Mouse (Mus musculus) heart, adult 2 months (tissue): ENCODE measurements around the gene Dyrk1b. TPM values are rescaled to one million over a fixed set of nuclear protein-coding genes. Genes with fewer than 3 reads are reported as not detected.

Source experiments
- DNase-seq, 2 experiments: peaks; one replicate each; pipeline ENCODE4 v3.0.0; 2021
- H3K27ac ChIP-seq: fragments of 200-600 bp; 2 replicates; pipeline ENCODE4 v1.8.1; 2022
- H3K27me3 ChIP-seq: fragments of 200-500 bp; 2 replicates; pipeline ENCODE4 v1.6.1; 2012; ENCODE audit warnings: mild to moderate bottlenecking, low read length, inconsistent platforms, mixed read lengths; ENCODE audit not compliant: control insufficient read depth, insufficient read depth
- H3K36me3 ChIP-seq: fragments of 200-500 bp; 2 replicates; pipeline ENCODE4 v1.6.1; 2012; ENCODE audit warnings: low read length, inconsistent platforms; ENCODE audit not compliant: control insufficient read depth, insufficient read depth
- H3K4me1 ChIP-seq: fragments of 200-500 bp; 2 replicates; pipeline ENCODE4 v1.6.1; 2011; ENCODE audit warnings: low read length; ENCODE audit not compliant: control insufficient read depth, insufficient read depth
- H3K4me3 ChIP-seq: fragments of 200-600 bp; 2 replicates; pipeline ENCODE4 v1.8.1; 2022
- H3K79me2 ChIP-seq: fragments of 200-500 bp; replicated peaks from 2 replicates; pipeline ENCODE4 v1.6.1; 2012; ENCODE audit warnings: mild to moderate bottlenecking, inconsistent platforms, low read length, moderate library complexity, mixed read lengths; ENCODE audit not compliant: control insufficient read depth, insufficient read depth
- H3K9ac ChIP-seq: fragments of 200-500 bp; 2 replicates; pipeline ENCODE4 v1.6.1; 2012; ENCODE audit warnings: low read depth, mild to moderate bottlenecking, control low read depth, inconsistent platforms, low read length, mixed read lengths
- CTCF ChIP-seq: fragments of 200-600 bp; IDR thresholded peaks from 2 replicates; pipeline ENCODE4 v1.8.1; 2022; ENCODE audit warnings: antibody characterized with exemption, mild to moderate bottlenecking, moderate library complexity
- EP300 ChIP-seq: fragments of 200-500 bp; IDR thresholded peaks from 2 replicates; pipeline ENCODE4 v1.6.1; 2011; ENCODE audit warnings: low read depth, low read length, control low read depth; ENCODE audit not compliant: insufficient read depth
- POLR2A ChIP-seq: fragments of 200-500 bp; IDR thresholded peaks from 2 replicates; pipeline ENCODE4 v1.6.1; 2011; ENCODE audit warnings: mild to moderate bottlenecking, low read depth, low read length, control low read depth; ENCODE audit not compliant: insufficient read depth
- WGBS: fragments of 180-500 bp; shearing (Covaris S2); methylation state at CpG from one replicate; pipeline ENCODE4 v1.1.7; 2018; 5-methylcytosine and 5-hydroxymethylcytosine counted together
- intact Hi-C: fragments of 180-260 bp; cut with DNase I; formaldehyde crosslinking; loops from one replicate; pipeline ENCODE4 v1.15.1; 2025
- polyA plus RNA-seq: library from polyadenylated mRNA; depleted of rRNA; stranded (reverse); fragments of >200 nt; gene quantifications from 2 replicates; pipeline ENCODE4 v1.2.3, GENCODE M21; 2012
- total RNA-seq, 2 experiments: library from RNA; stranded (reverse); gene quantifications; 2 replicates each; pipeline ENCODE4 v1.2.3; 2021

The Dyrk1b gene
- total and polyA plus RNA-seq, 3 experiments: 28.0 to 30.1 (median 28.3) TPM

GRCm38 (mm10) chr7:28182320-28182719, 3.1 kb downstream of the Dyrk1b start:
- Histone ChIP-seq H3K36me3 (no peaks in the 10 kb centered on the region), H3K27me3 (no peaks in the 10 kb centered on the region), H3K79me2 (peaks cover 3% of the 10 kb centered on the region; the same call in 1 of the 2 replicates), H3K27ac (no peak overlapping the region), H3K4me3 (no peak overlapping the region), H3K9ac (no peak overlapping the region), H3K4me1 (peaks cover 2% of the 10 kb centered on the region; the same call in 1 of the 2 replicates)
- TF ChIP-seq CTCF: no peak
- TF ChIP-seq EP300: no peak
- TF ChIP-seq POLR2A: no peak
- intact Hi-C loops: no loop called here
- 92% methylated on average over 22 of the region's 22 CpGs for WGBS
- DNase-seq: no peak

DNA sequence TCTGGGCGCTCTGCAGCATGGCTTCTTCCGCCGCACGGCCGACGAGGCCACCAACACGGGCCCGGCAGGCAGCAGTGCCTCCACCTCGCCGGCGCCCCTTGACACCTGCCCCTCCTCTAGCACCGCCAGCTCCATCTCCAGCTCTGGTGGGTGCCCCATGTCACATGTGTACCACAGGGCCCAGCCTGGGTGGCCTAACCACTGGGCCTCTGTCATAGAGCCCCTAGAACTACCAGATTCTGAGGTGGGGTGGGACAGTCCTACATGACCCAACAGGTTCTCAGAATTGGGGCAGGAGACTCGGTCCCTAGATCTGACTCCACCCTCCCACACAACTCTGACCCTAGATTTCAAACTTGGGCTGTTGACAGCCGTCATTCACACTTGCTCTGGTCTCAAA, 6.6 kb downstream of the Dyrk1b start:
- intact Hi-C loops: no loop called here
- H3K4me3 ChIP-seq: no peak overlapping the region
- DNase-seq: no peak
- H3K4me1 ChIP-seq: no peaks in the 10 kb centered on the region
- no peaks in the 10 kb centered on the region for H3K36me3 ChIP-seq
- H3K27ac ChIP-seq: no peak overlapping the region
- no peaks in the 10 kb centered on the region for H3K27me3 ChIP-seq
- no peak overlapping the region for H3K9ac ChIP-seq
- H3K79me2 ChIP-seq: no peaks in the 10 kb centered on the region
- WGBS: 91% methylated on average over 14 of the region's 14 CpGs
- TF ChIP-seq CTCF (no peak), EP300 (no peak), POLR2A (no peak)

GRCm38 (mm10) chr7:28186631-28187030, 7.4 kb downstream of the Dyrk1b start:
- Histone ChIP-seq H3K27me3 (no peaks in the 10 kb centered on the region), H3K36me3 (no peaks in the 10 kb centered on the region), H3K4me3 (no peak overlapping the region), H3K27ac (no peak overlapping the region), H3K79me2 (no peaks in the 10 kb centered on the region), H3K4me1 (no peaks in the 10 kb centered on the region), H3K9ac (no peak overlapping the region)
- 92% methylated on average over 8 of the region's 8 CpGs for WGBS
- TF ChIP-seq EP300: no peak
- no peak for TF ChIP-seq POLR2A
- no peak for TF ChIP-seq CTCF
- intact Hi-C loops: no loop called here
- no peak for DNase-seq

DNA sequence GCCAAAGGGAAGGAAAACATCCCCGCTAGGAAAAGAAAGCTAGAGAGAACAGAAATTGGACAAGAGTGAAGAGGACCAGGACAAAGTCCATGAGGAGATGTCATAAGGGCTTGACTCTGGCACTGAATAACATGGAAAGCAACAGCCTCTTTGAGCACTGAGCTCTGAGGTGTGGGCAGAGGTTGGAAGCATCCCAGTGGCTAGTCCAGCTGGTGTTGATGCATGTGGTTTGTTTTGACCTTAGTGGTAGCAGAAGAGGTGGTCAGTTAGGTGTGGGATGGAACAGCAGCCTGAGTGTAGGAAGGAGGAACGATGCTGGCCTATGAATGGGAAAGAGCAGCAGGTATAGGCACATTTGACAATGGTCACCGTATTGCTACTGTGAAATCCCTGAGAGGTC, 12.2 kb downstream of the Dyrk1b start:
- DNase-seq: no peak
- TF ChIP-seq POLR2A (no peak), EP300 (no peak), CTCF (no peak)
- no peaks in the 10 kb centered on the region for H3K4me1 ChIP-seq
- H3K27ac ChIP-seq: no peak overlapping the region
- intact Hi-C loops: no loop called here
- no peaks in the 10 kb centered on the region for H3K27me3 ChIP-seq
- WGBS: 94% methylated on average over 3 of the region's 3 CpGs
- H3K36me3 ChIP-seq: no peaks in the 10 kb centered on the region
- H3K9ac ChIP-seq: no peak overlapping the region
- H3K4me3 ChIP-seq: no peak overlapping the region
- H3K79me2 ChIP-seq: no peaks in the 10 kb centered on the region

DNA sequence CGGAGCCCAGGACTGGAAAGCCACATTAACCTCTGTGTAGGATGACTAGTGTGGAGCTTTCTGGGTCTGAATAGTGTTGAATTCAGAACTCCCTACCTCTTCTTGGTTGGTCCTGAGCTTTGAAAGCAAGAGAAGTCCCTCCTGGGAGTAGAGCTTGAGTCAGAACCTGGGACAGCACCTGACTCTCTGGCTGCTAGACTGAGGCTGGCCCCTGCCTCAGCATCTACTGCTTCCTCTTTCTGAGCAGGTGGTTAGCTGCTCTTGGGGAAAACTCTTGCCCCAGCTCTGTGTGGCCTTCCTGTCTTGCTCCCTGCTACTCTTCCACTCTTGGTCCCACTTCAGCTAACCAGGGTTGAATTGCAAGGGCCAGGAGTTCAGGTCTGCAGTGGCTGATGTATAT, 12.6 kb downstream of the Dyrk1b start:
- Histone ChIP-seq H3K4me3 (no peak overlapping the region), H3K4me1 (no peaks in the 10 kb centered on the region), H3K36me3 (no peaks in the 10 kb centered on the region), H3K79me2 (no peaks in the 10 kb centered on the region), H3K27ac (no peak overlapping the region), H3K27me3 (no peaks in the 10 kb centered on the region), H3K9ac (no peak overlapping the region)
- TF ChIP-seq CTCF: no peak
- TF ChIP-seq POLR2A: no peak
- TF ChIP-seq EP300: no peak
- intact Hi-C loops: no loop called here
- 96% methylated on average over 1 of the region's 1 CpGs for WGBS
- no peak for DNase-seq

- H3K4me1 ChIP-seq: no peaks in the 10 kb centered on the region
- no peaks in the 10 kb centered on the region for H3K79me2 ChIP-seq
- H3K27me3 ChIP-seq: no peaks in the 10 kb centered on the region
- no peak overlapping the region for H3K9ac ChIP-seq
- H3K27ac ChIP-seq: no peak overlapping the region
- no peak for DNase-seq
- intact Hi-C loops: no loop called here
- no peak for TF ChIP-seq EP300
- no peak for TF ChIP-seq CTCF
- no peak for TF ChIP-seq POLR2A
- no peak overlapping the region for H3K4me3 ChIP-seq
- H3K36me3 ChIP-seq: no peaks in the 10 kb centered on the region
- 87% methylated on average over 5 of the region's 5 CpGs for WGBS
Observed at GRCm38 (mm10) chr7:28195414-28196098, 16.3 kb downstream of the Dyrk1b start.
